Mouse (Mus musculus): ENCODE data around the gene Clasp1.

- no peak for TF ChIP-seq EP300 (IDR thresholded peaks at IDR 0.05; ENCODE audit: low read depth)
- TF ChIP-seq CTCF (IDR thresholded peaks at IDR 0.05; ENCODE audit: low read depth): no peak
Measured at GRCm38 (mm10) chr1:118399625-118400310, 10.9 kb downstream of the Clasp1 start.

All from heart, postnatal 0 days (tissue).